Mouse (Mus musculus) liver, adult 10 weeks (tissue): ENCODE data around the gene Mettl13. TPM values are rescaled to one million over a fixed set of nuclear protein-coding genes. Genes with fewer than 3 reads are reported as not detected.

Source experiments
- polyA plus RNA-seq: library from polyadenylated mRNA; stranded (reverse); fragments of 350-450 nt; fragmentation: Illumina TruSeq; extraction: RNeasy Lipid Tissue Mini Kit (QIAGEN cat#74804); gene quantifications from one replicate; pipeline ENCODE4 v1.2.3, GENCODE M21; 2014; ENCODE audit warnings: low read depth, low replicate concordance

The Mettl13 gene
- polyA plus RNA-seq = 1.4 TPM

GRCm38 (mm10) chr1:162548016-162548916 is at the start of gene Mettl13:
Gene Mettl13, minus strand, starts transcription at chr1:162548551.

GRCm38 (mm10) chr1:162570260-162570748 is 22.0 kb upstream of the Mettl13 start, which contains the start of gene Vamp4:
Gene Vamp4, plus strand, starts transcription at chr1:162570515.

Other genes with a start within 250 kb of the Mettl13 start
- gene Dnm3, start 70.5 kb downstream of the Mettl13 start, polyA plus RNA-seq = 0.42 TPM
- gene Vamp4, start 22.0 kb upstream of the Mettl13 start, polyA plus RNA-seq = 41.2 TPM
- gene Myoc, start 90.6 kb upstream of the Mettl13 start, polyA plus RNA-seq = not detected
- gene Myocos, start 109.7 kb upstream of the Mettl13 start, polyA plus RNA-seq = not detected
- 17.9 TPM for gene Prrc2c, start 192.0 kb upstream of the Mettl13 start, polyA plus RNA-seq